Mouse (Mus musculus): Measurements from ENCODE around the gene Cmip.

The Cmip gene

GRCm38 (mm10) chr8:117299204-117299603, 42.3 kb downstream of the Cmip start:
- DNase-seq = peak; percentile 55 to 67

DNA sequence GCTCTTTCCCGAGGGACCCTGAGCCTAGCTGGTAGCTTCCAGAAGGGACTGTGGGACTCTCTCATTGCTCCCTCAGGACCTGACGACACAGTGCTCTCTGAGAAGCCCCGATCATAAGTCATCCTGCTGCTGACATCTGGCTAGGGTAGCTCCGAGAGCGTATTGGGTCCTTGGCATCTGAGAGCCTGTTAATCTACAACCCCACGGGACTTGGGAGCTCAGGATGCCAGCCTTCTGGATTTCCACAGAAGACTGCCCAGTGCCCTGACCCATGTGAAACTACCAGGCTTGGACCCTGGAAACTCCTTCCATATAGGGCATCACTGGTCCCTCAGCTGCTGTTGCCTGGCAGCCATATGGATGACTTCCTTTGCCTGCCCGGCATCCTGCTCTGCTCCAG, 43.3 kb downstream of the Cmip start:
- DNase-seq = peak; percentile 86 to 92

DNA sequence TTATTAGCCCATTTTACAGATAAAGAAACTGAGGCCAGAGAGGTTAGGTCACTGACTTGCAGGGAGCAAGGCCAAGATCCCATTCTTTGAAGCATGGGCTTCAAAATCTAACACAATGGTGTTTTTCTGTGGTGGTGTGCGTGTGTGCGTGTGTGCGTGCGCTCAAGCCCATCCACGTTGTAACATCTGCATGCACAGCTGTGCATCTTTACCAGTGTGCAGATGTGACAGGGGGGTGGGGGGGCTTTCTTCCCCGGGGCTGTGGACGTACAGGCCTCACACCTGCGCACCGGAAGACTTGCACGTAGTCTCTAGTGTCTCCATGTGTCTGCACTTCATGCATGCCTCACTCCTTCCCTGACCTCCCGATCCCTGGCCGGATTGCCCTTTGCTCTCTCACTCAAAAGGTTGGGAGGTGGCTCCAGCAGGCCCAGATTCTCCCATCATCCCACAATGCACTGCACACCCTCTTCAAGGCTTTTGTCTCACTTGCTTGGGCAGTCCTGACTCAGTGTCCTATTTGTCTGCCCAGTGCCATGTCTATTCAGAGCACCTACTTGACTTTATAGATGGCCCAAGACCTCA, 44.7 kb downstream of the Cmip start:
- peak; percentile 65 to 76 for DNase-seq

DNA sequence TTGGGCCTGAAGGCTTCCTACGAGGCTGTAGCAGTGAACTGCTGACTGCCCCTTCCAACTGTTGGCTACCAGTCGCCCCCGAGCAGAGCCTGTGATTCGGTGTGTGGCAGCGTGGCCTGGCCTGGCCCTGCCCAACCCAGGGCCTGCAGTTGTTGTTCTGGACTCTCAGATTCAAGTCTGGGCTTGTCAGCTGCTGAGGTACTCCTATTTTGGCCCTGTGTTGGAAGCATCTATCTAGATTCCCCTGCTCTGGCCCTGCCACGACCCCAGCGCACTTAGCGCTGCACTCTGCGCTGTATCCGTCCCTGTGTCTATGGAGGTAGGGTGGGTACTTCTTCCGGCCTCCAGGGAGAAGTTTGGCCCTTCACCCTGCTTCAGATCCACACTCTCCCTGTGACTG, 45.2 kb downstream of the Cmip start:
- DNase-seq = peak in 1 of 2 experiments; percentile 19

- DNase-seq = no peak
Observed at GRCm38 (mm10) chr8:117303666-117304065, 46.8 kb downstream of the Cmip start.

DNA sequence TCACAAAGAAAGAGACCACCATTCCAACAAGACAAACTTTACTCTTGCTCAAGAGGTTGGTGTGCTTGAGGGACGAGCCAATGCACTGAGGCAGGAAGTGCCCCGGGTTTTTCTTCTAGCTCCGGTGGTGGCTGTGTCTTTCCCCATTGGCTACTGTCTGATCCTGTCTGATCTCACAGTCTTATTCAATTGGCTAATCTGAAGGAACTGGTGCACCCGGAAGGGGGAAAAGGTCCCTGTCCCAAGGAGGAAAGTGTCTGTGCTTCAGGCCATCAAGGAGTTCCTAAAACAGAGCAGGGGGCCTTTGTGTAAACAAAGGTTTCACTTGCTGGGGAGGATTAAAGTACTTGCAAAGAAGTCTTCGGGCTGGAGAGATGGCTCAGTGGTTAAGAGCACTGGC, 48.5 kb downstream of the Cmip start:
- no peak for DNase-seq

DNA sequence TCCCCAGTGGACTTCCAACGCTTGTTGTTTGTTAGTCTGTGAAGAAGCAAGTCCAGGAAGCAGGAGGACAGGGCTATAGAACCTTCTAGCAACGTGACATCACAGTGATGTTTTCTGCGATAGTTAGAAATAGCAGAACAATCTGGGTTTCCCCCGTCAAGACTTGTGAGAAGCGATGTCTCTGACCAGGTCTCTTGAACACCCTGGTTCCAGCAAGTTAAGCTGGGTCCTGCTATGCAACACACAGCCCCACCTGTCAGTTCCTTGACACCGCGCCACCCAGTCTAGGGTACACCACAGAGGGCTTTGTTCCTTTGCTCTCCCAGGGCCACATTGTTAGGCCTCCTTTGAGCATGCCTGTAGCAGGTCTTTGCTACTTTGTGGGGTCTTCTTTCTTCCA, 49.9 kb downstream of the Cmip start:
- DNase-seq = no peak

GRCm38 (mm10) chr8:117307221-117307620, 50.4 kb downstream of the Cmip start:
- DNase-seq = no peak

DNA sequence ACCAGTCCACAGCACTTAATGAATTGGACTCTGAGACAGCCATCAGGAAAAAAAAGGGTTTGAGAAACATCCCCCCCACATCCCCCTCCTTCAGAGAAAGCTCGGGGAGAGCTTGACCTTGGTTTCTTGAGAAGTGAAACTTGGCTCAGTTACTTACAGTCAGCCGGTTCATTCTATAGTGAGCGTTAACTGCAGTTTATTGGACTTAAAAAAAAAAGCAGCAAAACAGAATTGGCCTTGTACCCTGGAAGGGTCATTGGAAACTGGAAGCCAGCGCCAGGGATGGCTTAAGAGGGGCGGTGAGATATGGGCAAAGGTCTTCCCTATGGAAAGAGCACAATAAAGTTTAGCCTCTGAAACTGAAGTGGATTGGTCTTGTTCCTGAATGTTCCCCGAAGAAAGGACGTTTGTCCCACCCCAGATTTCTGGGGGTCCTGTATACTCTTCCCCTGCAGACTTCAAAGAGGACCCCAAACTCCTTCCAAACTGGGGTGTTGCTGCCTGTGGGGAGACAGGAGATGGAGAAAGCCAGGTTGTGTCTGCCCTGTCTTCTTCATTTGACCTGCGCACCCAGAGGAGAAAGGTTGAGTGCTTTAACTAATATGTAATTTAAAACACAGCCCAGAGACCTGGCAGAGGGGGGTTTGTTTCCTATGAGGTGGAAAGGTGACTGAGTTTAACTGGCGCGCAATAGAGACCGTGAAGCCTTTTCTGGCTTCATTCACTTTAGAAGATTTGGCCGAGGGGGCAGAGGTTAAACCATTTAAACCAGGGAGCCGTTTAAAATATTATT, 51.6 kb downstream of the Cmip start:
- DNase-seq = peak; percentile 78 to 92

DNA sequence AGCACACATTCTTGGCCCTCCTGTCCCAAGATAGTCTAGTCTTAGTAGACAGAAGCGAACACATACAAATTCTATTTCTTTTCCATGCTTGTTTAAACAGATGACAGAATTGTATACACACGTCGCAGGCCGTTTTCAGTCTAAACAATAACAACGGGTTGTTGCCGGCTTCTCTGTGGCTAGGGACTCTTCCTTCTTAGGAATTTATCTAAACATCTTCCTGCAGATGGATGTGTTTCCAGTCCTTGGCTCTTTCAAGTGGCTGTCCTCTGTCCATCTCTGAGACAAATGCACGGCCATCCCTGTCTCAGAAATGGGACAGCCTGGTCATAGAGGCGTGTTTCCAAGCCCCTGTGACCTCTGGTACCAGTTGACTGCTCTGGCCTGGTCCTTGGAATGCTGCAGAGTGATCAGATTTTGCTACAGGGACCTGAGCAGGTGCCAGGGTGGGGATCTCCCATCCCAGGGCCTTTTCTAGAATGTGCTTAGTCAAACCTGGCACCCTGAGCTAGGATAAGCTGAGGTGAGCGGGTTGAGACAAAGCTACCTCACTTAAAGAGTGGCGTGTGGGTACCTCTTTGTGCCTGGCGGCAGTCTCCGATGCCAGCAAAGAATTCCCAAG, 52.9 kb downstream of the Cmip start:
- DNase-seq = peak; percentile 72 to 79

- no peak for DNase-seq
Observed at GRCm38 (mm10) chr8:117310961-117311561, 54.2 kb downstream of the Cmip start.

GRCm38 (mm10) chr8:117314308-117314953, 57.6 kb downstream of the Cmip start:
- DNase-seq = peak in 1 of 2 experiments; percentile 59

- DNase-seq = no peak
Observed at GRCm38 (mm10) chr8:117315727-117316126, 58.9 kb downstream of the Cmip start.

DNA sequence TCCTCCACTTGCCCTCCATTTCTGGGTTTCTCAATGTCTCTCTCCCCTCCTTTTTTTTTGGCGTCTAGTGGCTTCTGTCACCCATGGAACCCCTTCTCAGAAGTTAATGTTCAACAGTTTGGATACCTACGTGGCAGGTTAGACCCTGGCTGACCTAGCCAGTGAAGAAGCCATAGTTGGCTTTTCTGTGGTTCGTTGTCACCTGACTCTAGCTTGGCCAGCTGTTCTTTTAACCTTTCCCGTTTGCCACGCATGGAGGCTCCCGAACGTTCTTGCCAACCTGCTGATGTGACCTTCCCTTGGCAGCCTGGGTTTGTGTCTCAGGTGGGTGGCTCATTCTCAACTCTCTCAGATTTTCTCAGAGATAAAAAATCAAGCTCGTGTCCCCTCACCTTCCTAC, 60.6 kb downstream of the Cmip start:
- DNase-seq = peak; percentile 79 to 90

GRCm38 (mm10) chr8:117318911-117319826, 62.3 kb downstream of the Cmip start:
- DNase-seq = peak in 1 of 2 experiments; percentile 53

DNA sequence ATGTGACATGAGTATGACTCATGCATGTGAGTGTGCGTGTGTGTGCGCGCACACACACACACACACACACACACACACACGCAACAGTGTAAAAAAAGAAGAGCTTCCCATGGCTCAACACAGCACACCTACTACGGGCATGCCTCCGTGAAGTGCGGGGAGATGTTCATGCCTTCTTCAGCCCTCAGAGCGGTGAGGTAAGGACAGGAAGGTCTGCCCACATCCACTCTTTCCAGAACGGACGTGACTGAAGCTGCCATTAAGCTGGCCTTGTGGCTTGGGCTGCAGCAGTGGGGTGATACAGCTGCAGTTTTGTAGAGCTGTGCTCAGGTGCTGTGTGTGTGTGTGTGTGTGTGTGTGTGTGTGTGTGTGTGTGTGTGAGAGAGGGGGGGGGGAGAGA, 63.8 kb downstream of the Cmip start:
- DNase-seq = no peak

DNA sequence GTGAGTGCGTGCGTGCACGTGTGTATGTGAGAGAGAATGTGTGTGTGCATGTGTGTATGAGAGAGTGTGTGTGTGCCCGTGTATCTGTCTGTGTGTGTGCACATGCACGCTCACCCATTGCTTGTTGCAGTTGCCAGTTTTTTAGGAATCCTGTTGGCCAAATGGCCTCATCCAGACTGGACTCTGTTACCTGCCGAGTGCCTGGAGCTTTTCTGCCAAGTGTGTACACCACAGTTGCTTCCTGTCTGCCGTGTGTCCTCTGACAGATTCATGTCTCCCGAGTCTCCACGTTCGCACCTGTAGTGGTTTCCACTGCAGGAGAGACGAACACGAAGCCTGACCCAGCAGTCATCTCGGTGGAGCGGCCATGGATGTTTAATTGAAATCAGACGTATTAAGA, 64.4 kb downstream of the Cmip start:
- peak in 1 of 2 experiments; percentile 51 for DNase-seq

GRCm38 (mm10) chr8:117322021-117322420, 65.2 kb downstream of the Cmip start:
- no peak for DNase-seq

- no peak for DNase-seq
Observed at GRCm38 (mm10) chr8:117322715-117323310, 65.9 kb downstream of the Cmip start.

DNA sequence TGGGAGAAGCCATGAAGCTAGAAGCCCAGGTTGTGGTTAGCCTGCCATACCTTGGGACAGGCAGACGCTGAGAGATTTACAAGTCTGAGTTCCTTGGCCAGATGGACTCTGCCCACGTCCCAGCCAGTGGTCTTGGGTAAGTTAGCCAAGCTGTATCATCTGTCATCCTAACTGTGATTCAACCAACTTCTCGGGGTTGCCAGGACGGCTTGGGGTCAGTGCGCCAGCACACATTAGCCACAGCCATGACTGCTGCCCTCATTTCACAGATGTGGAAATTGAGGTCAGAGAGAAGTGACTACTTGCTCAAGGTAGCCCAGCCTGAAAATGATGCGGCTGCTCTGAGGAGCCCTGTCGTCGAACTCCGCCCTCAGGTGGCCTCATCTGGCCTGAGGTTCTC, 68.0 kb downstream of the Cmip start:
- DNase-seq = peak; percentile 68 to 79

GRCm38 (mm10) chr8:117326735-117327134, 69.9 kb downstream of the Cmip start:
- no peak for DNase-seq

Data from kidney, postnatal 36 days (tissue).